Mouse (Mus musculus) embryonic facial prominence, embryonic 13.5 days (tissue): ENCODE measurements around the gene Peli3. TPM values are rescaled to one million over a fixed set of nuclear protein-coding genes. Genes with fewer than 3 reads are reported as not detected.
"Not testable (repeated sequence)": the region's sequence is repeated elsewhere in the genome, so short reads cannot be mapped to it uniquely, and the experiment has no call there.

Experiments
- ATAC-seq: fragments of 200-750 bp; cut with Nextera tagmentation; 2 replicates; pipeline ENCODE4 v1.8.0; 2017; ENCODE audit warnings: low read depth; ENCODE audit not compliant: insufficient number of reproducible peaks, insufficient read depth, low FRiP score, low TSS enrichment
- H3K27ac ChIP-seq: fragments of 300-500 bp; sonication (generic); 2 replicates; pipeline ENCODE4 v1.5.1; 2015; ENCODE audit warnings: moderate library complexity, mild to moderate bottlenecking, inconsistent platforms
- H3K27me3 ChIP-seq: fragments of 300-500 bp; sonication (generic); 2 replicates; pipeline ENCODE4 v1.6.1; 2015; ENCODE audit warnings: mild to moderate bottlenecking, inconsistent platforms
- H3K36me3 ChIP-seq: fragments of 300-500 bp; sonication (generic); 2 replicates; pipeline ENCODE4 v1.6.1; 2015; ENCODE audit warnings: mild to moderate bottlenecking, inconsistent platforms
- H3K4me1 ChIP-seq: fragments of 300-500 bp; sonication (generic); 2 replicates; pipeline ENCODE4 v1.6.1; 2015; ENCODE audit warnings: inconsistent platforms
- H3K4me2 ChIP-seq: fragments of 300-500 bp; sonication (generic); 2 replicates; pipeline ENCODE4 v1.6.1; 2015; ENCODE audit warnings: moderate library complexity, mild to moderate bottlenecking, inconsistent platforms
- H3K4me3 ChIP-seq: fragments of 300-500 bp; sonication (generic); 2 replicates; pipeline ENCODE4 v1.5.1; 2015; ENCODE audit warnings: mild to moderate bottlenecking, inconsistent platforms
- H3K9ac ChIP-seq: fragments of 300-500 bp; sonication (generic); 2 replicates; pipeline ENCODE4 v1.6.1; 2015; ENCODE audit warnings: mild to moderate bottlenecking, inconsistent platforms
- H3K9me3 ChIP-seq: fragments of 300-500 bp; sonication (generic); 2 replicates; pipeline ENCODE4 v1.6.1; 2016; ENCODE audit warnings: inconsistent platforms
- WGBS: fragments of 180-500 bp; shearing (Covaris S2); methylation state at CpG from one replicate; pipeline ENCODE4 v1.1.7; 2015; ENCODE audit warnings: mixed read lengths; 5-methylcytosine and 5-hydroxymethylcytosine counted together
- polyA plus RNA-seq: library from polyadenylated mRNA; unstranded; fragments of >200 nt; fragmentation: Nextera tagmentation; extraction: Ambion mirVana; gene quantifications from 2 replicates; pipeline ENCODE4 v1.2.1, GENCODE M21; 2015

Peli3 gene
- polyA plus RNA-seq: 4.2 and 6.1 TPM in 2 replicates

GRCm38 (mm10) chr19:4942551-4943252, at the start of gene Peli3:
Gene Peli3 (minus strand): TSS chr19:4943127.
- peak within 1 kb of the TSS; percentile 81 for H3K9ac ChIP-seq
- peak within 1 kb of the TSS; percentile 75 for H3K4me3 ChIP-seq
- H3K27ac ChIP-seq: peak within 1 kb of the TSS; percentile 55
- ATAC-seq: peak; percentile 90
- no peaks in the 10 kb centered on the region for H3K9me3 ChIP-seq
- H3K36me3 ChIP-seq: no peaks in the 10 kb centered on the region
- peak within 1 kb of the TSS; percentile 82 for H3K4me2 ChIP-seq
- H3K4me1 ChIP-seq: peaks cover 32% of the 10 kb centered on the region
- under 1% methylated on average over 50 of the region's 55 CpGs for WGBS
- H3K27me3 ChIP-seq: no peaks in the 10 kb centered on the region

GRCm38 (mm10) chr19:4992371-4992770, 49.4 kb upstream of the Peli3 start:
- Histone ChIP-seq H3K4me2 (no peak overlapping the region), H3K27me3 (peaks cover 68% of the 10 kb centered on the region), H3K9me3 (no peaks in the 10 kb centered on the region), H3K27ac (no peak overlapping the region), H3K36me3 (no peaks in the 10 kb centered on the region), H3K4me1 (peaks cover 12% of the 10 kb centered on the region), H3K4me3 (no peak overlapping the region), H3K9ac (no peak overlapping the region)
- WGBS: 18% methylated on average over 8 of the region's 8 CpGs
- no peak for ATAC-seq

DNA sequence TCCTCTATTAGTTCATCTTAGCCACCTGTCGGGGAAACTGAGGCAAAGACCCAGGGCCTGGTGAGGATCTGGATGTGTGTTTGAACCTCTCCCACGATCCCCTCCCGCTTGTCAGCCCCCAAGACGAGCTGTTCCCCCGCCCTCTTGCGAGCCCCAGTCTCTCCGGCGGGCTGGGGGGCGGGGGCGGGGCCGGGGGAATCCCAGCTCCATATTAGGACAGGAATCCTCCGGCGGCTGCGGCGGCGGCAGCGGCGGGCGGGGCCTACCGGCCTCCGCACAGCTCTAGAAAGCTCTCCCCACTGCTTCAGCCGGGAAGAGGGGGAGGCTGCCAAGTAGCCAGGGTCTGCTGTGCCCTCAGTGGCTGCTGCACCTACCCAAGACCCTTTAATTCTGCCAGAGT, 47.8 kb upstream of the Peli3 start:
- 0 out of 2 replicates have a peak overlapping the region, but pooled peaks have one; percentile 3 for H3K4me3 ChIP-seq
- H3K27ac ChIP-seq: no peak overlapping the region
- ATAC-seq: no peak
- H3K36me3 ChIP-seq: no peaks in the 10 kb centered on the region
- peaks cover 12% of the 10 kb centered on the region for H3K4me1 ChIP-seq
- H3K27me3 ChIP-seq: peaks cover 73% of the 10 kb centered on the region
- WGBS: 2% methylated on average over 22 of the region's 22 CpGs
- H3K9ac ChIP-seq: no peak overlapping the region
- H3K4me2 ChIP-seq: peak overlapping the region; percentile 21; the same call in 1 of the 2 replicates
- no peaks in the 10 kb centered on the region for H3K9me3 ChIP-seq

GRCm38 (mm10) chr19:4990256-4990625, 47.3 kb upstream of the Peli3 start, which contains the start of gene Npas4:
Gene Npas4 (minus strand): TSS chr19:4990316.
- peaks cover 73% of the 10 kb centered on the region for H3K27me3 ChIP-seq
- ATAC-seq: no peak
- H3K36me3 ChIP-seq: no peaks in the 10 kb centered on the region
- WGBS: 15% methylated on average over 4 of the region's 4 CpGs
- peak within 1 kb of the TSS; percentile 21; the same call in 1 of the 2 replicates for H3K4me2 ChIP-seq
- peak within 1 kb of the TSS; percentile 3 for H3K4me3 ChIP-seq
- H3K9ac ChIP-seq: no peak within 1 kb of the TSS
- peaks cover 12% of the 10 kb centered on the region for H3K4me1 ChIP-seq
- H3K9me3 ChIP-seq: no peaks in the 10 kb centered on the region
- H3K27ac ChIP-seq: no peak within 1 kb of the TSS

DNA sequence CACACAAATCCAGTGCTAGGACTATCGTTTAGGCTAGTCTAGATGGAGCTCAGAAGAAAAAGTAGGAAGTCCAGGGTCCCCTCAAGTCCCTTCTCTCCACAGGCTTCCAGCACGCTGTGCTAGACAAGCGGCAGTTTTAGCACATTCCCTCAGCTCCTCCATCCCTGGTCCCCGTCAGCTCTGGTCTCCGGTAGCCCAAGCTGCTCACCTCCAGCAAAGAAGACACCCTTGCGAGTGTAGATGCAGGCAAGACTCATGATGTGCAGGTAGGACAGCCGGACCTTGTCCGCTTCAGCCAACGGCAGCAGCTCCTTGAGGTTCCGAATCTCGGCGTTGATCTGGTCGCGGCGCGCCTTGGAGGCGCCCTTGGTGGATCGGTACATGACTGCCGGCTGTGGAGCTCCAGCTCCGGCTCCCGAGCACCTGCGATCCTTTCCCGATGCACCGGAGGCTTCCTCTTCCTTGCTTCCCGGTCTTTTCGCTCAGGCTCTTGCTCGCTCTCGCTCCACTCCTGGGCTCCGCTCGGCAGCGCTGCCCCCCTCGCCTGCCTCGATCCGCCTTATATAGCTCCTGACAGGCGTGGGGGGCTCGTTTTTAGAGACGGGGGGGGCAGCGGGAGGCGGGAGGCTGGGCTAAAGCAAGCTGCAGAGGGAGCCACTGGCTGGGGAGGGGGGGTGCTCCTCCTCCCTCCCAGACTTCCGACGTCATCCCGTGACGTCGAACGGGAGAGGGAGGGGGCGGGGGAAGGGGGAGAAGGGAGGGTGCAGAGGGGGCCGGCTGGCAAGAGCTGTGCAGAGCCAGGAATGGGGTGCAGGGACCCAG, 46.7 kb upstream of the Peli3 start:
- Histone ChIP-seq H3K4me1 (peaks cover 12% of the 10 kb centered on the region), H3K36me3 (no peaks in the 10 kb centered on the region), H3K9me3 (no peaks in the 10 kb centered on the region), H3K4me2 (peak overlapping the region; percentile 12; the same call in 1 of the 2 replicates), H3K27ac (no peak overlapping the region), H3K27me3 (peaks cover 73% of the 10 kb centered on the region), H3K9ac (no peak overlapping the region), H3K4me3 (peak overlapping the region; percentile 2; the same call in 1 of the 2 replicates)
- WGBS: 17% methylated on average over 47 of the region's 47 CpGs
- no peak for ATAC-seq

DNA sequence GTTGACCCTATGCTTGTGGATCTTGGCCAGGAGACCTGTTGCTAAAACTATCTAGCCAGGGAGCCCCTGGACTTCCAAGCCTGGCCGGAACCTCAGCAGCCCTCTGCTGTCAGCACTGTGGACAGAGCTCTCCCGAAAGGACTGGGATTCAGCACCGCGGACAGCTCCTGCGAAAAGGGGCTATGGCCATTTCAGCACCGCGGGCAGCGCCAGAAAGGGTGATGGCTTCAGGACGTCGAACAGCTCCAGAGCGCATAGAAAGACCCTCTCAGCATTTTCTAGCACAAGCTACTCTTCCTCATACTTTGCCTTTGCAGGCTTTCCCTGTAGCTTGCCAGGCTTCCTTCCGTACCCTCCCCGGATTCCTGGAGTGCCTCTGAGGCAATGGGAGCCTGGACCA, 46.1 kb upstream of the Peli3 start:
- WGBS: 4% methylated on average over 13 of the region's 13 CpGs
- H3K27ac ChIP-seq: no peak overlapping the region
- no peak overlapping the region for H3K4me2 ChIP-seq
- H3K27me3 ChIP-seq: peaks cover 76% of the 10 kb centered on the region
- H3K4me1 ChIP-seq: peaks cover 12% of the 10 kb centered on the region
- H3K36me3 ChIP-seq: no peaks in the 10 kb centered on the region
- H3K9ac ChIP-seq: no peak overlapping the region
- no peak overlapping the region; the same call in 1 of the 2 replicates for H3K4me3 ChIP-seq
- H3K9me3 ChIP-seq: no peaks in the 10 kb centered on the region
- no peak for ATAC-seq

- Histone ChIP-seq H3K9me3 (no peaks in the 10 kb centered on the region), H3K9ac (no peak overlapping the region), H3K4me3 (no peak overlapping the region), H3K27me3 (peaks cover 46% of the 10 kb centered on the region), H3K36me3 (no peaks in the 10 kb centered on the region), H3K27ac (no peak overlapping the region), H3K4me2 (no peak overlapping the region), H3K4me1 (no peaks in the 10 kb centered on the region)
- ATAC-seq: no peak
Measured at GRCm38 (mm10) chr19:4981767-4982166, 38.8 kb upstream of the Peli3 start.

DNA sequence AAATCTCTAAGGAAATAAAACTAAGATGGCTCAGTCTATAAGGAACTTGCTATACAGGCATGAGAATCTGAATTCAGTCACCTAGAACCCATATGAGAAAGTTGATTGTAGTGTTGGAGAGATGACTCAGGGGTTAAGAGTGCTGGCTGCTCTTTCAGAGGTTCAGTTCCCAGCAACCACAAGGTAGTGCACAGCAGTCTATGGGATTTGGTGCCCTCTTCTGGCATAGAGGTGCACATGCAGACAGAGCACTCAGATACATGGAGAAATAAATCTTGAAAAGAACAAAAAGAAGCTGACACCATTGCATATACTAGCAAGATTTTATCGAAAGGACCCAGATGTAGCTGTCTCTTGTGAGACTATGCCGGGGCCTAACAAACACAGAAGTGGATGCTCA, 25.3 kb upstream of the Peli3 start:
- Histone ChIP-seq H3K4me2 (no peak overlapping the region), H3K4me1 (peaks cover under 1% of the 10 kb centered on the region), H3K27ac (no peak overlapping the region), H3K27me3 (no peaks in the 10 kb centered on the region), H3K9me3 (no peaks in the 10 kb centered on the region), H3K4me3 (no peak overlapping the region), H3K36me3 (peaks cover 41% of the 10 kb centered on the region), H3K9ac (no peak overlapping the region)
- WGBS: 90% methylated on average over 2 of the region's 2 CpGs
- no peak for ATAC-seq

DNA sequence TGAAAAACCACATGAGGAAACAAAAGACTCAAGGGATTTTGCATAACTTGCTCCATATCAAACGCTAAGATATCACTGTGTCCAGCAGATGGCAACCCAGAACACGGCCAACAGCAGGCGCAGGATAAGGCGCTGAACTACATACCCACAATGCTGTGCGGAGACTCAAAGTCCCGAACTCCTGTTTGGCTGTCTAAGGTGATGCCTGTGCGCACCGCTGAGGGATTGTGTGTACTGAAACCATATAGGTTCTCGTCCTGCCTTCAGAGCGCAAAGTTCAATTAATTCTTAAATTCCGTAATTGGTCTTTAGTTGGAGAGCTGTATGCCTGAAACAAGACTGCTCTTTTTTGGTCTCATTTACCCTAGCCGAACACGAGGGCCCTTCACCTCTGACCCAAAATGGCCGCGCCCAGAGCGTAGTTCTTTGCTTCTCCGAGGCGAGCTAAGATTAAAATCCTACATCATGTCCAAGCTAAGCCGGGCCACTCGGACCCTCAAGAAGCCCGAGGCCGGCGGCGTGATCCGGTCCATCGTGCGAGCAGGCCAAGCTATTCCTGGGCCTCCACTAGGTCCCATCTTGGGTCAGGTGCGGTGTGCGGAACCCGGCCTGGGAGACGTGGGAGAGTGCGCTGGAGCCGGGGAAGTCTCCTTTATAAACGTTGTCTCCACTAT, 19.1 kb upstream of the Peli3 start, which contains the start of gene Mrpl11:
Gene Mrpl11 (plus strand): TSS at position 220 of the 674 bp plus-strand sequence.
- peak; percentile 89 for ATAC-seq
- H3K4me2 ChIP-seq: peak within 1 kb of the TSS; percentile 74
- peak within 1 kb of the TSS; percentile 94 for H3K4me3 ChIP-seq
- peaks cover 30% of the 10 kb centered on the region for H3K36me3 ChIP-seq
- H3K4me1 ChIP-seq: peaks cover 6% of the 10 kb centered on the region
- whole genome bisulfite sequencing: under 1% methylated on average over 34 of the region's 34 CpGs
- no peaks in the 10 kb centered on the region for H3K27me3 ChIP-seq
- peak within 1 kb of the TSS; percentile 76; the same call in 1 of the 2 replicates for H3K27ac ChIP-seq
- H3K9me3 ChIP-seq: no peaks in the 10 kb centered on the region
- H3K9ac ChIP-seq: peak within 1 kb of the TSS; percentile 87

GRCm38 (mm10) chr19:4948641-4949040, 5.7 kb upstream of the Peli3 start:
- H3K4me2 ChIP-seq, H3K9me3 ChIP-seq, H3K4me3 ChIP-seq, H3K36me3 ChIP-seq, H3K27me3 ChIP-seq, H3K27ac ChIP-seq, H3K9ac ChIP-seq, H3K4me1 ChIP-seq, ATAC-seq: not testable (repeated sequence)
- WGBS: 83% methylated on average over 9 of the region's 9 CpGs

DNA sequence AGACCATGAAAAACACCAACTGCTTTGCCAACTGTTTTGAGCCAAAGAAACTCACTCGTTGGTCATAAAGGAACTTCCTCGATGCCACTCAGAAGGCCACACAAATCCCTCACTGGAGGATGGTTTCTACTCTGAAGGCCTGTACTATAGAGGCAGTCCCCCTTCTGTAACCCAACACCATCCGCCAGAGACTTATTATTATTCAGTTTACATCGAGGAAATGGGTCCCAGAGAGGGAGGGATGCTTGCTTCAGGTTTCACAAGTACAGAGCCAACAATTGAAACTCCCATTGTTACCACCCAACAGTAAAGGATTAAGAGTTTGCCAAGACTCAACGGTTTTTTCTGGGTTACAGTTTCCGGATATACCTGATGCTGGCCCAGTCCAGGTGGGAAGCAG, 2.6 kb upstream of the Peli3 start:
- Histone ChIP-seq H3K4me2 (no peak overlapping the region), H3K36me3 (no peaks in the 10 kb centered on the region), H3K9me3 (no peaks in the 10 kb centered on the region), H3K4me3 (no peak overlapping the region), H3K27ac (no peak overlapping the region), H3K9ac (no peak overlapping the region), H3K4me1 (peaks cover 21% of the 10 kb centered on the region), H3K27me3 (no peaks in the 10 kb centered on the region)
- WGBS: 31% methylated on average over 6 of the region's 6 CpGs
- no peak for ATAC-seq
